Mouse (Mus musculus): ENCODE data around the gene Smarca2.

The Smarca2 gene

GRCm38 (mm10) chr19:26749427-26750137, 144.7 kb downstream of the Smarca2 start:
- no peak for DNase-seq

DNA sequence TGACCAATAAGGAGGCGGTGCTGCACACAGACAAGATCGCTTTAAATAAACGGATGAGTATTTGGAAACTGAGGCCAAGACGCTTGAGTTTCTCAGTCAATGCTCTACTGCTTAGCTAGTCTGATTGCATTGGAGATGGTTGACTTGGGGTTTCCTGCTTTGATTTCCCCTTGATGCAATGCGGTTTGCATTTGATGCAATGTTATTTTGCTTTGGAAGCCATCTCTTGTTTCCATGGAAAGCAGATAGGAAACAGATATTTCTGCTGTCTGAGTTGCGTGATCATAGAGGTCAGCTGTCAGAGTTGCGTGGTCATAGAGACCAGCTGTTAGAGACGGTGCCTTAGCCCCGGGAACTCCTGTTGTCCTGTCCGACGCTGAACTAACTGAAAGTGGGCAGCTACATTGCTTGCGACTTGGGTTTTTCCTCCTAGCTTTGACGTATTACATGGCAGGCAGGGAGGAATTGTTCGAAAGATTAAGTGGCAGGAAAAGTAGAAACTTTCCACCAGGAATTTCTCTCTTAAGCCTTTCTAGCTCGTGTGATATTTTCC, 147.8 kb downstream of the Smarca2 start:
- DNase-seq, result peak in 1 of 2 experiments; percentile 29

GRCm38 (mm10) chr19:26753266-26753872, 148.5 kb downstream of the Smarca2 start:
- DNase-seq, result no peak

DNA sequence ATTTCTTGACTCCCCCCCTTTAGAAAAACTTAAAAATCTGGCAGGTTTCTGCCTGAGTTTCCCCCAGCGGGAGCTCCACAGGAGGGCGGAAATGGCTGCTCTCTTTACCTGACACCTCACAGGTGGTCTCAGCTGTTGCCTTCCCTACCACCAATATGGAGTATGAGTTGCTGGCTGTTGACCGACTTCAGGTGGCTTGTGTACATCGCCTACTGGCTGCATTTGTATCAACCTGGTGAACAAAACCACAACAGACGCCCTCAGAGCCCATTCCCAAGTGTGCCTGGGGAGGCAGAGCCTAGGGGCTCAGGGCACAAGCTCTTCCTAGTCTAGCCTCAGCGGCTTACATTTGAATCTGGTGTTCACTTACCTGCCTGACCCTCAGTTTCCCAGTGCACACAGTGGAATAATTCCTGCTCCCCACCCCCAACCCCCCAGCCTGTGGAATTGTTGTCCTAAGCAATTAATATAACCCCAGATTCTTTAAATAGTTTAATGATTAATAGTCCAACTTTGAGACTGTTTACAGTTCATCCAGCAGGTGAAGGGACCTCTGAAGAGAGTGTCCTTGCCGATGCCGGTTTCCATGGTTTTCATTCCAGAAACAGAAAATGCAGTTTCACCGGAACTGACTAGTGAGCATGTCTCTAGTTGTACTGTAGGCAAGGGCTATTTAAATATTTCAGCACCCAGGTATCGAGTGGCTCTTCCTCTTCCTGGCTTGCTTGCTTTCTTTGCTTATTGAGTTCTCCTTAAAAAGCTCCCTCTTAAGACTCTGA, 149.4 kb downstream of the Smarca2 start:
- peak; percentile 46 to 64 for DNase-seq

DNA sequence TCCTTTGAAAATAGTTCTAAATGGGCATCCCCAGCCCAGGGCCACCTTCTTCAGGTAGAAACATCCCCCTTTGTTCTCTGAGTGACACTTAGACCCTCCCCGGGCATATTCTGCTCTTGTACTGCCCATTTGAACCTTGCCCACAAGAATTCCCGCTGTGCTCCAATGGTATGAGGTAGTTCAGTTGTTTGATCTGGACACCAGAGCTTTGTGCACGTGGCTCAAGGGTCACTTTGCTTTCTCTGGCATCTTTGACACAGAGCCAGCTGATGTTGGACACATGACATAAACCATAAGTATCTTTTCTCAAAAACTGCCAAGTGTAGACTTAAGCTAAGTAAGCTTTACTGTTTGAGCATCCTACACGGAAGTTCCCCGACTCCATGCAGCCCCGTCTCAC, 151.1 kb downstream of the Smarca2 start:
- no peak for DNase-seq

- DNase-seq, result no peak
Observed at GRCm38 (mm10) chr19:26756399-26756798, 151.5 kb downstream of the Smarca2 start.

DNA sequence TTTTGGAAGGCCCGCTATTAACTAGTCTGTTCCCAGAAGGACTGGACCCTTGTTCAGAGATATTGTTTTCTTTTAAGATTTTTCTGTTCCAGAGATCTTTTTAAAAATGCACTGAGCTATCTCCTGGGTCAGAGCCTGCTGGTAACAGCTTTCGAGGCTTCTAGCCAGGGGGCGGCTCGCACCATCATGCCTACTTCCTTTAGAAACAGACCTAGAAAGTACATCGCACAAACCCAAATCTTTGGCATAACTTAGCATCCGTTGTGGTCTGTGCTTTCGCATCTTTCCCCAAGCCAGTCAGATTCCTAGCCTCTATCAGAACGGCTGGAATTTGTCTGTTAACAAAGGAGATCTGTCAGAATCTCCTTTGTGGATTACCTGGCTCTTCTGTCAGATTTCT, 153.3 kb downstream of the Smarca2 start:
- no peak for DNase-seq

DNA sequence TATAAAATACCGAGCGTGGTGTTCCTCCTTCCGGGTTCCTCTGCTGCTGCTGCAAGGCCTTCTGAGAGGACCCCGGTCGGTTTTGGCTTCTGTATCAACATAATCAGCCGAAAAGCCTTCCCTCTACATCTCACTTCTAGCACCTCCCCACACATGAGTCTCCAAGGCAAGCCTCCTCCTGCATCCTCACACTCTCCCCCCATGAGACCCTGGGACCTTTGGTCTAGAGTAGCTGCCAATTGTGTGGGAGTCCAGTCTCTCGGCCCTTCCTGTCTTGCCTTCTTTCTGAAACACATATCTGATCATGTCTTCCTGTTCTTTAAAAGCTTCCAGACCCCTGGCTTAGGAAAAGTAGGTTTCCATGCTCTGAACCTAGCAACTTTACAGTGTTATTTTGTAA, 153.8 kb downstream of the Smarca2 start:
- DNase-seq, result peak; percentile 38 to 60

- DNase-seq, result no peak
Observed at GRCm38 (mm10) chr19:26759295-26759694, 154.4 kb downstream of the Smarca2 start.

GRCm38 (mm10) chr19:26761257-26761656, 156.4 kb downstream of the Smarca2 start:
- no peak for DNase-seq

- no peak for DNase-seq
Observed at GRCm38 (mm10) chr19:26765483-26765882, 160.6 kb downstream of the Smarca2 start.

GRCm38 (mm10) chr19:26767454-26767853, 162.6 kb downstream of the Smarca2 start:
- no peak for DNase-seq

GRCm38 (mm10) chr19:26767941-26768340, 163.1 kb downstream of the Smarca2 start:
- DNase-seq, result no peak

GRCm38 (mm10) chr19:26768846-26769245, 164.0 kb downstream of the Smarca2 start:
- no peak for DNase-seq

DNA sequence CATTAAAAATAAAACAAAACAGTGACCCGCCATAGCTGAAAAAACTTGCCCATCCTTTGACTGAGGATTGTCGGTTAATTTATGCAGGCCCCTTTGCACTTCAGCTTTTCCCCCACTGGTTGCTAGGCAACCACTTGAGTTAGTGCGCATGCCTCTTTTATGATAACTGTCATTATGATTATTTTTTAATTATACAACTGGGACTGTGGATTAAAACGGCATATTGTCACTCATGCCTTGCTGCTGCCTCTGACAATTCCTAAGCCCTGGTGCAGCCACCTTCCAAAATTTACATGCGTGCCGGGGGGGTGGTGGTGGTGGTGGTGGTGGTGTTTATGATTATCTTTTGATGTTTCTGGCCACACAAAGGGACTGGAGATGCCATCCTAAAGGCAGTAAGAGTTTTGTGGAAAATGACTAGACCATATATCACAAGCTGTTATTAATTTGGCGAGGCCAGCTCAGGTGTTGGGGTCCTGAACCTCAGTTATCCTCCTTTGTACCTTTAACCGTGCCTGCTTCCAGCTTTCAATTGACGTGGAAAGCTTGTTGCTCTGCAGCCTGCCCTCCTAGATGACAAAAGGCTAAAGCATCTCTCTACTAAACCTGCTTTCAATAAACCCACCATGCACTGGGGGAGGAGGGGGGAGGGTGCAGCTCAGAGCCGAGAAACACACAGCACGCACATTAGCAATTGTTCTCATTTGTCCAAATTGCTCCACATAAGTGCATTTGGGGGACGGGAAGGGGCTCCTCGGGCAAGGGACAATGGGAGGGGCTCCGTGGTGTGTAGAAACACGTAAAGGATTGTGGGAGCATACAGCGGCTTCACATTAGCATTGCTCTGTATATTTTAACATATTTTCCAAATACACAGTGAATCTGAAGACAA, 165.0 kb downstream of the Smarca2 start:
- DNase-seq, result no peak

- DNase-seq, result no peak
Observed at GRCm38 (mm10) chr19:26770592-26770991, 165.7 kb downstream of the Smarca2 start.

- DNase-seq, result no peak
Observed at GRCm38 (mm10) chr19:26772051-26772583, 167.3 kb downstream of the Smarca2 start.

DNA sequence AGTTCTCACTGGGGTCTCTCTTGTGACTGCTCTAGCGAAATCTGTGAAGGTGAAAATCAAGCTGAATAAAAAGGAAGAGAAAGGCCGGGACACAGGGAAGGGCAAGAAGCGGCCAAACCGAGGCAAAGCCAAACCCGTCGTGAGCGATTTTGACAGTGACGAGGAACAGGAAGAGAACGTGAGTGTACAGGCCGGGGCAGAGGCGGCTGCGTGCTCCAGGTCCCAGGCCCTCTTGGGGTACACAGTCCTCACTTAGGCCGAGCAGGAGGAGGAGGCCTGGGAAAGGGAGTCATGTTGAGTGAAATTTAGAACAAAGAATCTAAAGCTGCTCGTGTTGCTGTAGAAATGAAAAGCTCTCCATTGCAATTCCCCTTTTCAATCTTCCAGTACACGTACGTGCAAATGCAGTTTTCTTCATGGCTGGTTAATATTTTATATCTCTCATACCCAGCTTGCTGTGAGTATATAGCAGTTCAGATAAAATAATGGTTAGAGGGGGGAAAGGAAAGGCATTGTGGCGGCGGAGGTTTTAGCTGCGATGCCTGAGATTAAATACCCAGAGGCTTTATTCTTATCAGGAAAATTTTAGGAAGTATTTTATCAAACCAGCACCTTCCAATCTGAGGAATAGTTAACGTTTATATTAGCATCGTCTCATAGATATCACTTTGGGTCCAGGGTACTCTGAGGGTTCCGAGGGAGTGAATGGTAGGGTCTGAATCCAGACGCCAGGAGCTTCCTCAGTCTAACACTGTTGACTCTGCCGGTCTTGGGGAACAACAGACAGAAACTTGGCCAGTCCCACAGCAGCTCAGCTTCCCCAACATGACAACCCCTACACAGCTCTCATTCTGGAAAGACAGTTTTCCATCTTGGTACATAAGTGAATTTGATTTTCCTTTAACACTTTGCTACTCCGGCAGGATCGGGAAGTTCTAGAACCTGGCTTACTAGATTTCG, 171.5 kb downstream of the Smarca2 start:
- no peak for DNase-seq

- no peak for DNase-seq
Observed at GRCm38 (mm10) chr19:26778199-26778598, 173.3 kb downstream of the Smarca2 start.

- DNase-seq, result no peak
Observed at GRCm38 (mm10) chr19:26781209-26781608, 176.4 kb downstream of the Smarca2 start.

DNA sequence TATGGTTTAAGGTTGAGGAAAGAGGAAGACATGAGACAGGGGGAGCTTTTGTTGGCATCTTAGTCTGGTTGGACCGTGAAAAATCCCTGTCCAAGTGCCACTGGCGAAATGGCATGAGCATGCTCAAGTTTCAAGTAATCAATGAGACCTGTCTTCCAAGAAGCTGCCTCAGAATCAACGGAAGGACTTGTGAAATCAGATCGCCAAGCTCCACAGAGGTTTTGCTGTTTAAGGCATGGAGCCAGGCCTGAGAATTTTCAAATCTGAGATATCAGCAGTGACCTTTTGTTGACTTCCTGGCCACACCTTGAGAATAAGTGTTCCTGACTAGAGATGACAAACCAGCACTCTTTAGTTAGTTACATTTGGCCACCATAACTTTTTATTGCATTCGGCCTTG, 183.6 kb downstream of the Smarca2 start:
- no peak for DNase-seq
